In genomic region chr3:78209729-78210128, GRCm38 (mm10) we compare ENCODE assay signal across 23 mouse cellular contexts.
"Had no signal": no experiment of that assay in that cellular context is flagged by ENCODE, and none has a peak within 500 bp of the region (broad histone marks: within the 10 kb centered on the region; RNA-seq: fewer than 3 reads in every experiment).

No protein-coding gene starts in this region.

- H3K36me3 ChIP-seq: heart, embryonic 13.5 days; heart, embryonic 15.5 days; hindbrain, embryonic 13.5 days; hindbrain, embryonic 15.5 days; kidney, embryonic 15.5 days; limb, embryonic 13.5 days; limb, embryonic 15.5 days; liver, embryonic 12.5 days had no signal

- H3K4me3 ChIP-seq: heart, adult 2 months; heart, embryonic 13.5 days; heart, embryonic 15.5 days; hindbrain, embryonic 13.5 days; hindbrain, embryonic 15.5 days; kidney, embryonic 15.5 days; limb, embryonic 13.5 days; limb, embryonic 15.5 days; liver, embryonic 12.5 days had no signal

- H3K27ac ChIP-seq: heart, adult 2 months; heart, embryonic 13.5 days; heart, embryonic 15.5 days; hindbrain, embryonic 13.5 days; hindbrain, embryonic 15.5 days; hindbrain, postnatal 0 days; kidney, embryonic 15.5 days; limb, embryonic 13.5 days; limb, embryonic 15.5 days; liver, embryonic 12.5 days had no signal

- ATAC-seq: hindbrain, postnatal 0 days; intestine, embryonic 16.5 days; liver, embryonic 12.5 days had no signal

- DNase-seq: gastrocnemius, postnatal 14 days; gastrocnemius, postnatal 36 days; heart, adult 11 months; heart, adult 2 months; heart, postnatal 14 days; heart, postnatal 36 days; kidney, adult 11 months; kidney, postnatal 10 days; kidney, postnatal 36 days; layer of hippocampus, adult 9-11 months; layer of hippocampus, postnatal 36 days; left cerebral cortex, postnatal 4 days had no signal

- H3K9me3 ChIP-seq: heart, embryonic 13.5 days; heart, embryonic 15.5 days; hindbrain, embryonic 13.5 days; hindbrain, embryonic 15.5 days; kidney, embryonic 15.5 days; limb, embryonic 13.5 days; limb, embryonic 15.5 days; liver, embryonic 12.5 days had no signal

- H3K4me1 ChIP-seq: heart, embryonic 13.5 days; heart, embryonic 15.5 days; hindbrain, embryonic 13.5 days; hindbrain, embryonic 15.5 days; kidney, embryonic 15.5 days; limb, embryonic 13.5 days; limb, embryonic 15.5 days; liver, embryonic 12.5 days had no signal

- H3K27me3 ChIP-seq: heart, embryonic 13.5 days; heart, embryonic 15.5 days; hindbrain, embryonic 13.5 days; hindbrain, embryonic 15.5 days; kidney, embryonic 15.5 days; limb, embryonic 13.5 days; limb, embryonic 15.5 days; liver, embryonic 12.5 days had no signal

- H3K4me2 ChIP-seq: heart, embryonic 11.5 days; heart, embryonic 13.5 days; heart, embryonic 15.5 days; hindbrain, embryonic 13.5 days; hindbrain, embryonic 15.5 days; kidney, embryonic 15.5 days; limb, embryonic 13.5 days; limb, embryonic 15.5 days; liver, embryonic 12.5 days had no signal

- H3K9ac ChIP-seq: heart, embryonic 13.5 days; heart, embryonic 15.5 days; hindbrain, embryonic 13.5 days; hindbrain, embryonic 15.5 days; kidney, embryonic 15.5 days; limb, embryonic 13.5 days; limb, embryonic 15.5 days; liver, embryonic 12.5 days had no signal
